Mouse (Mus musculus) limb, embryonic 15.5 days (tissue): ENCODE results near the gene Magi2. TPM values are rescaled to one million over a fixed set of nuclear protein-coding genes. Genes with fewer than 3 reads are reported as not detected.

Source experiments
- ATAC-seq: fragments of 200-750 bp; cut with Nextera tagmentation; 2 replicates; pipeline ENCODE4 v1.8.0; 2017; ENCODE audit warnings: low read depth, moderate TSS enrichment; ENCODE audit not compliant: insufficient number of reproducible peaks, low FRiP score, low TSS enrichment
- H3K27ac ChIP-seq: fragments of 300-500 bp; sonication (generic); 2 replicates; pipeline ENCODE4 v1.5.1; 2015; ENCODE audit warnings: moderate library complexity, mild to moderate bottlenecking, inconsistent platforms
- H3K27me3 ChIP-seq: fragments of 300-500 bp; sonication (generic); 2 replicates; pipeline ENCODE4 v1.6.1; 2015; ENCODE audit warnings: inconsistent platforms
- H3K36me3 ChIP-seq: fragments of 300-500 bp; sonication (generic); 2 replicates; pipeline ENCODE4 v1.6.1; 2015; ENCODE audit warnings: inconsistent platforms
- H3K4me1 ChIP-seq: fragments of 300-500 bp; sonication (generic); 2 replicates; pipeline ENCODE4 v1.6.1; 2015; ENCODE audit warnings: inconsistent platforms
- H3K4me2 ChIP-seq: fragments of 300-500 bp; sonication (generic); 2 replicates; pipeline ENCODE4 v1.6.1; 2015; ENCODE audit warnings: mild to moderate bottlenecking, inconsistent platforms
- H3K4me3 ChIP-seq: fragments of 300-500 bp; sonication (generic); 2 replicates; pipeline ENCODE4 v1.5.1; 2015; ENCODE audit warnings: mild to moderate bottlenecking, inconsistent platforms
- H3K9ac ChIP-seq: fragments of 300-500 bp; sonication (generic); 2 replicates; pipeline ENCODE4 v1.6.1; 2015; ENCODE audit warnings: inconsistent platforms
- H3K9me3 ChIP-seq: fragments of 300-500 bp; sonication (generic); 2 replicates; pipeline ENCODE4 v1.6.1; 2016; ENCODE audit warnings: inconsistent platforms
- WGBS: fragments of 180-500 bp; shearing (Covaris S2); methylation state at CpG from one replicate; pipeline ENCODE4 v1.1.7; 2015; 5-methylcytosine and 5-hydroxymethylcytosine counted together
- polyA plus RNA-seq: library from polyadenylated mRNA; unstranded; fragments of >200 nt; fragmentation: Nextera tagmentation; extraction: Ambion mirVana; gene quantifications from 2 replicates; pipeline ENCODE4 v1.2.1, GENCODE M21; 2015

Gene Magi2
- polyA plus RNA-seq, 1 experiment from 2014 or later = 5.3 TPM

GRCm38 (mm10) chr5:20457742-20458510 is 1231.1 kb downstream of the Magi2 start:
- Histone ChIP-seq H3K9me3 (no peaks in the 10 kb centered on the region), H3K4me1 (no peaks in the 10 kb centered on the region), H3K27me3 (no peaks in the 10 kb centered on the region), H3K27ac (no peak overlapping the region), H3K4me3 (no peak overlapping the region), H3K36me3 (no peaks in the 10 kb centered on the region), H3K4me2 (no peak overlapping the region), H3K9ac (no peak overlapping the region)
- ATAC-seq = no peak
- WGBS = 77% methylated on average over 7 of the region's 7 CpGs

- WGBS = 72% methylated on average over 2 of the region's 2 CpGs
- Histone ChIP-seq H3K27me3 (no peaks in the 10 kb centered on the region), H3K9ac (no peak overlapping the region), H3K27ac (no peak overlapping the region), H3K9me3 (no peaks in the 10 kb centered on the region), H3K36me3 (no peaks in the 10 kb centered on the region), H3K4me1 (no peaks in the 10 kb centered on the region), H3K4me2 (no peak overlapping the region), H3K4me3 (no peak overlapping the region)
- ATAC-seq = no peak
These were observed 1234.9 kb downstream of the Magi2 start for GRCm38 (mm10) chr5:20461709-20462108.

DNA sequence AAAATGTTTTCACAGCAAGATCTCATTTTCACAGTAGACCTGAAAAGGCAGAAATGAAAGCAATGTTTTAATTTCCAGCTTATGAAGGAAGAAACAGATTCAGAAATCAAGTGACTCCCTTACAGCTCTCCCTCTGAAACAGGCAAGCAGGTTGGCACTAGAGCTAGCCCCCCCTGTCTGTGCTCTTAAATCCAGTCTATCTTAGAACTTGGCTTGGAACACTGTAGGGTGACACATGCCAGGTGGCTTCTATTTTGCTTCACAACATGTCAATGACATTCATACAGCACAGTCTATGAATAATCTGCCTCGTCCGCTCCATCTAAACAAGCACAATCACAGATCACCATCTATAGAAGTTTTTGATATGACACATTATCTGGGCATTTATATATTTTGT is 1235.5 kb downstream of the Magi2 start:
- Histone ChIP-seq H3K4me3 (no peak overlapping the region), H3K9me3 (no peaks in the 10 kb centered on the region), H3K4me2 (no peak overlapping the region), H3K9ac (no peak overlapping the region), H3K27me3 (no peaks in the 10 kb centered on the region), H3K27ac (no peak overlapping the region), H3K36me3 (no peaks in the 10 kb centered on the region), H3K4me1 (no peaks in the 10 kb centered on the region)
- no peak for ATAC-seq
- 90% methylated on average over 2 of the region's 2 CpGs for WGBS

DNA sequence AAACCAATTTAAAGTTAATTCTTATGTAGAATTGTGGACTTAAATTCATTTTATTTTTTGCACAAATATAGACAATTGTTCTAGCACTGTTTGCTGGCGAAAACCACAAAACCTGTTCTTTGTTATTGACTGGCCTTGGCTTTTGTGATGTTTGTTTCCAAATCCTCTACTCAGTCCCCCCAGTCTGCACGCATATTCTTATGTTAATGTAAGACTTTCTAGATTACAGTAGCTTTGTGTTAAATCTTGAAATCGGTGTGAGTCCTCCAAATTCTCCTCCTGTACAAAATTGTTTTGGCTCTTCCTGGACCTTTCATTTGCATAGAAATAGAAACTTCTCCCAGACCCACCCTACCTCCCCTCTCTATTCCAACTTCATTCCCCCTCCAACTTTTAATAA is 1242.9 kb downstream of the Magi2 start:
- Histone ChIP-seq H3K4me2 (no peak overlapping the region), H3K36me3 (no peaks in the 10 kb centered on the region), H3K27me3 (no peaks in the 10 kb centered on the region), H3K27ac (no peak overlapping the region), H3K4me1 (no peaks in the 10 kb centered on the region), H3K9ac (no peak overlapping the region), H3K9me3 (no peaks in the 10 kb centered on the region), H3K4me3 (no peak overlapping the region)
- no peak for ATAC-seq
- WGBS = 84% methylated on average over 3 of the region's 3 CpGs

GRCm38 (mm10) chr5:20470466-20470865 is 1243.6 kb downstream of the Magi2 start:
- no peak overlapping the region for H3K4me2 ChIP-seq
- H3K4me1 ChIP-seq = no peaks in the 10 kb centered on the region
- H3K27ac ChIP-seq = no peak overlapping the region
- H3K36me3 ChIP-seq = no peaks in the 10 kb centered on the region
- no peak overlapping the region for H3K9ac ChIP-seq
- no peaks in the 10 kb centered on the region for H3K9me3 ChIP-seq
- H3K27me3 ChIP-seq = no peaks in the 10 kb centered on the region
- H3K4me3 ChIP-seq = no peak overlapping the region
- no peak for ATAC-seq

DNA sequence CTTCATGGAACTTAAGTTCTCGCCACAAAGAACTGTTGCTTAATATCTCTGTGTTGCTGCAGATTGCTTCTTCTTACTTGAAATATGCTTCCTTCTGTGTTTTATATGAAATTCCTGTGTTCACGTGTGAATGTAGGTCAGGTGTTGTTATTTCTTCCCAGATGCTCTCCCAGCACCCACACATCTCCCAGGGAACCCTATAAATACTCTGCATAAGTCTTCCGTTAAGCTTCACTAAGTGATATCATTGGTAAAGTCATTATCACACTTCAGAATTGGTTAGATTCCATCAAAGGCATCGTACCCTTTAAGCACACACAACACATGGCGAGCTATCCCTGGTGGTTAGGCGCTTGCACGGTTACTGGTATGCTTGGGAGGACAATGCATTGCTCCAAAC is 1257.7 kb downstream of the Magi2 start:
- Histone ChIP-seq H3K9ac (no peak overlapping the region), H3K27ac (no peak overlapping the region), H3K36me3 (no peaks in the 10 kb centered on the region), H3K4me1 (no peaks in the 10 kb centered on the region), H3K27me3 (no peaks in the 10 kb centered on the region), H3K4me2 (no peak overlapping the region), H3K9me3 (no peaks in the 10 kb centered on the region), H3K4me3 (no peak overlapping the region)
- WGBS = 82% methylated on average over 7 of the region's 7 CpGs
- no peak for ATAC-seq

- Histone ChIP-seq H3K4me1 (no peaks in the 10 kb centered on the region), H3K36me3 (no peaks in the 10 kb centered on the region), H3K27me3 (no peaks in the 10 kb centered on the region), H3K9me3 (no peaks in the 10 kb centered on the region), H3K4me2 (no peak overlapping the region), H3K9ac (no peak overlapping the region), H3K27ac (no peak overlapping the region), H3K4me3 (no peak overlapping the region)
- WGBS = 57% methylated on average over 2 of the region's 2 CpGs
- no peak for ATAC-seq
These were observed 1265.1 kb downstream of the Magi2 start for GRCm38 (mm10) chr5:20491911-20492310.

DNA sequence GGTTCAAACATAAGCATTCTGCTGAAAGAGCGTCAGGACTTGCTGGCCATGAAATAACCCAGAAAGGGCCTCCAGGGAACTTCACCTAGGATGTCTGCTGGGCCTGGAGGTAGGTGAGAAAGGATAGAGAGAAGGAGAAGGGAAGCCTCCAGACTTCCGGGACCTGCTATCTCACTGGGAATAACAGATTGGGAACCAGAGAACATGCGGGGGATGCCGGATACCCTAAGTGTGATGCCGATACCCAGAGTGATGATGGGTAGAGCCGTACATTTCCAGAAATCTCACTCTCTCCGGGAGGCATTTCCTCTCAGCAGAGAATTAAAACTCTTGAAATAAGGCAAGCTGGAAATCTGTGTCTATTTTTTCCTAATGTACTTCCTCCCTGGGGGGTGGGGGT is 1265.8 kb downstream of the Magi2 start:
- Histone ChIP-seq H3K4me1 (no peaks in the 10 kb centered on the region), H3K9ac (no peak overlapping the region), H3K27ac (no peak overlapping the region), H3K9me3 (no peaks in the 10 kb centered on the region), H3K36me3 (no peaks in the 10 kb centered on the region), H3K27me3 (no peaks in the 10 kb centered on the region), H3K4me2 (no peak overlapping the region), H3K4me3 (no peak overlapping the region)
- ATAC-seq = no peak
- 86% methylated on average over 7 of the region's 7 CpGs for WGBS

DNA sequence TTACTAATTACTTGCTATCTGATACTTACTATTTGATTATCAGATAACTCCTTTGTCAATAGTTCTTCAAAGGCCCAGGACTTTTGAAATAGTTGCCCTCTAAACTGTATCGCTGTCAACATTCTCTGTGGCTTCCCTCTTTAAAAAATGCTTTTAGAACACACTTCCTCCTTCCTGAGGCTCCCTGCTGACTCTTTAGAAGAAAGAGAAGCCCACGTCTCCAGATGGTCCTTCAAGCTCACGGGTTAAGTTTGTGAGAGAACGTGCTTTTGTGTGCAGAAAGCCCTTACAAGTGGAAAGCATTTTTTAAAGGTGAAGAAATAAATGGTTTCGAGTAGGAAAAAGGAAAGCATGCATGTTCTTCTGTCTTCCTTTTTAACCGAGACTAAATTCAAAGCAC is 1267.2 kb downstream of the Magi2 start:
- WGBS = 44% methylated on average over 6 of the region's 6 CpGs
- Histone ChIP-seq H3K4me3 (no peak overlapping the region), H3K4me2 (no peak overlapping the region), H3K4me1 (no peaks in the 10 kb centered on the region), H3K27me3 (no peaks in the 10 kb centered on the region), H3K36me3 (no peaks in the 10 kb centered on the region), H3K27ac (no peak overlapping the region), H3K9ac (no peak overlapping the region), H3K9me3 (no peaks in the 10 kb centered on the region)
- ATAC-seq = no peak

GRCm38 (mm10) chr5:20496924-20497323 is 1270.1 kb downstream of the Magi2 start:
- ATAC-seq = no peak
- no peaks in the 10 kb centered on the region for H3K9me3 ChIP-seq
- H3K4me1 ChIP-seq = no peaks in the 10 kb centered on the region
- H3K27ac ChIP-seq = no peak overlapping the region
- no peak overlapping the region for H3K9ac ChIP-seq
- H3K4me3 ChIP-seq = no peak overlapping the region
- no peak overlapping the region for H3K4me2 ChIP-seq
- H3K36me3 ChIP-seq = no peaks in the 10 kb centered on the region
- WGBS = 23% methylated on average over 8 of the region's 8 CpGs
- no peaks in the 10 kb centered on the region for H3K27me3 ChIP-seq

GRCm38 (mm10) chr5:20499031-20499600 is 1272.3 kb downstream of the Magi2 start:
- no peaks in the 10 kb centered on the region for H3K9me3 ChIP-seq
- H3K9ac ChIP-seq = no peak overlapping the region
- no peaks in the 10 kb centered on the region for H3K27me3 ChIP-seq
- no peaks in the 10 kb centered on the region for H3K36me3 ChIP-seq
- H3K4me3 ChIP-seq = no peak overlapping the region
- H3K27ac ChIP-seq = no peak overlapping the region
- no peak overlapping the region for H3K4me2 ChIP-seq
- ATAC-seq = no peak
- no peaks in the 10 kb centered on the region for H3K4me1 ChIP-seq
- WGBS = 45% methylated on average over 9 of the region's 9 CpGs

GRCm38 (mm10) chr5:20508609-20509008 is 1281.8 kb downstream of the Magi2 start:
- Histone ChIP-seq H3K4me2 (no peak overlapping the region), H3K27ac (no peak overlapping the region), H3K4me1 (no peaks in the 10 kb centered on the region), H3K4me3 (no peak overlapping the region), H3K36me3 (no peaks in the 10 kb centered on the region), H3K9ac (no peak overlapping the region), H3K27me3 (no peaks in the 10 kb centered on the region), H3K9me3 (no peaks in the 10 kb centered on the region)
- ATAC-seq = no peak
- WGBS = 71% methylated on average over 5 of the region's 5 CpGs

GRCm38 (mm10) chr5:20509606-20510005 is 1282.8 kb downstream of the Magi2 start:
- no peak for ATAC-seq
- Histone ChIP-seq H3K4me2 (no peak overlapping the region), H3K9ac (no peak overlapping the region), H3K9me3 (no peaks in the 10 kb centered on the region), H3K27ac (no peak overlapping the region), H3K36me3 (no peaks in the 10 kb centered on the region), H3K27me3 (no peaks in the 10 kb centered on the region), H3K4me3 (no peak overlapping the region), H3K4me1 (no peaks in the 10 kb centered on the region)
- 34% methylated on average over 6 of the region's 6 CpGs for WGBS
